Mouse (Mus musculus) heart, adult 2 months (tissue): Measurements from ENCODE around the gene Sarm1.

Experiments used
- CTCF ChIP-seq: fragments of 200-600 bp; IDR thresholded peaks from 2 replicates; pipeline ENCODE4 v1.8.1; 2022; ENCODE audit warnings: antibody characterized with exemption, mild to moderate bottlenecking, moderate library complexity
- EP300 ChIP-seq: fragments of 200-500 bp; IDR thresholded peaks from 2 replicates; pipeline ENCODE4 v1.6.1; 2011; ENCODE audit warnings: low read depth, low read length, control low read depth; ENCODE audit not compliant: insufficient read depth
- POLR2A ChIP-seq: fragments of 200-500 bp; IDR thresholded peaks from 2 replicates; pipeline ENCODE4 v1.6.1; 2011; ENCODE audit warnings: mild to moderate bottlenecking, low read depth, low read length, control low read depth; ENCODE audit not compliant: insufficient read depth

GRCm38 (mm10) chr11:78431176-78431575 lies 66.4 kb downstream of the Sarm1 start:
- no peak for TF ChIP-seq CTCF
- no peak for TF ChIP-seq POLR2A
- no peak for TF ChIP-seq EP300
